Mouse (Mus musculus): ENCODE results near the gene Golm1. TPM values are rescaled to one million over a fixed set of nuclear protein-coding genes. Genes with fewer than 3 reads are reported as not detected.

The Golm1 gene
- polyA plus RNA-seq, 1 experiment from 2014 or later: 97.5 TPM

GRCm38 (mm10) chr13:59618463-59618862 is 57.1 kb downstream of the Golm1 start:
- Histone ChIP-seq H3K4me1 (ENCODE audit: control insufficient read depth, insufficient read depth, low read length) (no peaks in the 10 kb centered on the region), H3K4me3 (ENCODE audit: low read depth, low read length) (no peak overlapping the region), H3K4me2 (ENCODE audit: low read depth, low read length) (no peak overlapping the region), H3K36me3 (replicated peaks; ENCODE audit: control insufficient read depth, insufficient read depth, low read depth, low read length) (peaks cover 8% of the 10 kb centered on the region; the same call in 1 of the 2 replicates), H3K27me3 (ENCODE audit: control insufficient read depth, insufficient read depth, low read length) (no peaks in the 10 kb centered on the region), H3K9me3 (replicated peaks; ENCODE audit: control insufficient read depth, low read length) (no peaks in the 10 kb centered on the region), H3K9ac (replicated peaks; ENCODE audit: low read length) (no peak overlapping the region), H3K27ac (replicated peaks; ENCODE audit: low read depth, low read length) (no peak overlapping the region)
- 92% methylated on average over 6 of the region's 6 CpGs for WGBS
- ATAC-seq (replicated peaks; ENCODE audit: insufficient number of reproducible peaks, low FRiP score, low TSS enrichment, low read depth) (no peak), DNase-seq (ENCODE audit: low spot score) (no peak)

DNA sequence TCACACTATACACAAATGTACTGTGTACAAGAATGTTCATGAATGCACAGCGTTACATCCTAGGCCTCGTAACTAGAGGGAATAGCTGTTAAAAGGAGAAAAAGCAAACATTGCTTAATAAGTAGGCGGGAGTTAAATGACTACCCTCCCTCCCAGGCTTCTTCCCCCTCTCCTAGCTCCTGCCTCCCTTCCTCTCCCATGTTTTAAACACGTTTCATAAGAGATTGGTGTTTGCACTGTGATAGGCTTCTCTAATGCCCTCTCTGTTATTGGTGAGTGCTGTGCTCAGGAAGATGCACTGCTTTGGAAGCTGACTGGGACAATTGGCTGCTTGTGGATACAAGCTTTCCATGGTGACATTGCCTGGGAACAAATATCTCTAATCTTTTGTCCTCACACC is 60.1 kb downstream of the Golm1 start:
- Histone ChIP-seq H3K4me3 (ENCODE audit: low read depth, low read length) (no peak overlapping the region), H3K4me1 (ENCODE audit: control insufficient read depth, insufficient read depth, low read length) (no peaks in the 10 kb centered on the region), H3K9me3 (replicated peaks; ENCODE audit: control insufficient read depth, low read length) (no peaks in the 10 kb centered on the region), H3K9ac (replicated peaks; ENCODE audit: low read length) (no peak overlapping the region), H3K36me3 (replicated peaks; ENCODE audit: control insufficient read depth, insufficient read depth, low read depth, low read length) (peaks cover 8% of the 10 kb centered on the region; the same call in 1 of the 2 replicates), H3K27ac (replicated peaks; ENCODE audit: low read depth, low read length) (no peak overlapping the region), H3K4me2 (ENCODE audit: low read depth, low read length) (no peak overlapping the region), H3K27me3 (ENCODE audit: control insufficient read depth, insufficient read depth, low read length) (no peaks in the 10 kb centered on the region)
- 90% methylated on average over 4 of the region's 4 CpGs for WGBS
- ATAC-seq (replicated peaks; ENCODE audit: insufficient number of reproducible peaks, low FRiP score, low TSS enrichment, low read depth) (no peak), DNase-seq (ENCODE audit: low spot score) (no peak)

DNA sequence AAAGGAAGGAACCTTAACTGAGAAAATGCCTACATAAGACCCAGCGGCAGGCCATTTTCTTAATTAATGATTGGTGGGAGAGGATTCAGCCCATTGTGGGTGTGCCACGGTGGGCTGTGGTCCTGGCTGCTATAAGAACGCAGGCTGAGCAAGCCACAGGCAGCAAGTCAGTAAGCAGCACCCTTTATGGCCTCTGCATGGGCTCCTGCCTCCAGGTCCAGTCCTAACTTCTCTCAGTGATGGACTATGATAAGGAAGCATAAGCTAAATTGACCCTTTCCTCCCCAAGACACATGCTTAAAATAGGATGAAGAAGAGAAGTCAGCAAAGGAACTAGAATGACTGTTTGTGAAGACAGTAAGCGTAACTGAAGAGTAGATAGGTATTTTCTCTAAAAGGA is 60.5 kb downstream of the Golm1 start:
- Histone ChIP-seq H3K27ac (replicated peaks; ENCODE audit: low read depth, low read length) (no peak overlapping the region), H3K27me3 (ENCODE audit: control insufficient read depth, insufficient read depth, low read length) (no peaks in the 10 kb centered on the region), H3K4me1 (ENCODE audit: control insufficient read depth, insufficient read depth, low read length) (no peaks in the 10 kb centered on the region), H3K36me3 (replicated peaks; ENCODE audit: control insufficient read depth, insufficient read depth, low read depth, low read length) (peaks cover 8% of the 10 kb centered on the region; the same call in 1 of the 2 replicates), H3K9ac (replicated peaks; ENCODE audit: low read length) (no peak overlapping the region), H3K4me3 (ENCODE audit: low read depth, low read length) (no peak overlapping the region), H3K4me2 (ENCODE audit: low read depth, low read length) (no peak overlapping the region), H3K9me3 (replicated peaks; ENCODE audit: control insufficient read depth, low read length) (no peaks in the 10 kb centered on the region)
- WGBS: 93% methylated on average over 4 of the region's 4 CpGs
- ATAC-seq (replicated peaks; ENCODE audit: insufficient number of reproducible peaks, low FRiP score, low TSS enrichment, low read depth) (no peak), DNase-seq (ENCODE audit: low spot score) (no peak)

DNA sequence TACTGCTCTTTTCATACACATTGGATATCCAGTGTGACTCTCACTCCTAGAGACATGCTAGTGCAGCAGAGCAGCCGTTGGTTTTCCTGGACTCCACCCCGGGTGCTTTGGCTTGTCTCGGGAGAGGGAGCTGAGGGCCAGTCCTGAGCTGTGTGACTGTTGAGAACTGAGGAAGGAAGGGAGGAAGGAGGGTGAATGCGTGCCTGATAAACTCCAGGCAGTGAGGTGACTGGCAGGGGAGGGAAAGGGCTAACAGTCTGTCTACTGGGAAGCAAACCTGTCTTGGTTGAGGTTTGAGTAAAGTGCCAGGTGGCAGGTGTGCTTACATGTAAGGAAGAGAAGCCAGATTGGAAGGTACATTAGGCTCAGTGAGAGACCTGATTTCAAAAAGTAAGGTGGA is 61.7 kb downstream of the Golm1 start:
- 82% methylated on average over 4 of the region's 4 CpGs for WGBS
- H3K27ac ChIP-seq (replicated peaks; ENCODE audit: low read depth, low read length): no peak overlapping the region
- no peaks in the 10 kb centered on the region for H3K9me3 ChIP-seq (replicated peaks; ENCODE audit: control insufficient read depth, low read length)
- no peak for ATAC-seq (replicated peaks; ENCODE audit: insufficient number of reproducible peaks, low FRiP score, low TSS enrichment, low read depth)
- H3K36me3 ChIP-seq (replicated peaks; ENCODE audit: control insufficient read depth, insufficient read depth, low read depth, low read length): peaks cover 8% of the 10 kb centered on the region; the same call in 1 of the 2 replicates
- no peak overlapping the region for H3K9ac ChIP-seq (replicated peaks; ENCODE audit: low read length)
- no peak for DNase-seq (ENCODE audit: low spot score)
- H3K4me3 ChIP-seq (ENCODE audit: low read depth, low read length): no peak overlapping the region
- no peaks in the 10 kb centered on the region for H3K27me3 ChIP-seq (ENCODE audit: control insufficient read depth, insufficient read depth, low read length)
- H3K4me2 ChIP-seq (ENCODE audit: low read depth, low read length): no peak overlapping the region
- no peaks in the 10 kb centered on the region for H3K4me1 ChIP-seq (ENCODE audit: control insufficient read depth, insufficient read depth, low read length)

DNA sequence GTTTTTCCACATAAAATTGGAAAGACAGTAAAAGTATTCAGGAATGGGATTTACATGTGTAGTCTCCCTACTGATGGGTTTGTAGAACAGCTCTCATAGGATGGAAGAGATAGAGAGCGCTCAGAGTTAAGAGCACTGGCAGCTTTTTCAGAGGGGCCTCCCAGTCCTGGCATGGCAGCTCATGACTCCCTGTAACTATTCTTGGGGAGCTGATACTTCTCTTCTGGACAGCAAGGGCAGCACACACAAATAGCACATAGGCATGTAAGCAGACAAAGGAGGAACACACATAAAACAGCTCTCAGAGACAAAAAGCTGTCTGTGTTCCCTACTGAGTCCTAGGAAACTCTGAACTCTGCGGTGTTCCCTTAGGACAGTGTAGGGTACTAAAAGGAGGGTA is 65.2 kb downstream of the Golm1 start:
- H3K36me3 ChIP-seq (replicated peaks; ENCODE audit: control insufficient read depth, insufficient read depth, low read depth, low read length): peaks cover 12% of the 10 kb centered on the region; the same call in 1 of the 2 replicates
- no peak for DNase-seq (ENCODE audit: low spot score)
- H3K9me3 ChIP-seq (replicated peaks; ENCODE audit: control insufficient read depth, low read length): no peaks in the 10 kb centered on the region
- no peak overlapping the region for H3K4me3 ChIP-seq (ENCODE audit: low read depth, low read length)
- H3K27me3 ChIP-seq (ENCODE audit: control insufficient read depth, insufficient read depth, low read length): no peaks in the 10 kb centered on the region
- 96% methylated on average over 2 of the region's 2 CpGs for WGBS
- no peak overlapping the region for H3K4me2 ChIP-seq (ENCODE audit: low read depth, low read length)
- ATAC-seq (replicated peaks; ENCODE audit: insufficient number of reproducible peaks, low FRiP score, low TSS enrichment, low read depth): no peak
- no peak overlapping the region for H3K27ac ChIP-seq (replicated peaks; ENCODE audit: low read depth, low read length)
- no peak overlapping the region for H3K9ac ChIP-seq (replicated peaks; ENCODE audit: low read length)
- H3K4me1 ChIP-seq (ENCODE audit: control insufficient read depth, insufficient read depth, low read length): no peaks in the 10 kb centered on the region

DNA sequence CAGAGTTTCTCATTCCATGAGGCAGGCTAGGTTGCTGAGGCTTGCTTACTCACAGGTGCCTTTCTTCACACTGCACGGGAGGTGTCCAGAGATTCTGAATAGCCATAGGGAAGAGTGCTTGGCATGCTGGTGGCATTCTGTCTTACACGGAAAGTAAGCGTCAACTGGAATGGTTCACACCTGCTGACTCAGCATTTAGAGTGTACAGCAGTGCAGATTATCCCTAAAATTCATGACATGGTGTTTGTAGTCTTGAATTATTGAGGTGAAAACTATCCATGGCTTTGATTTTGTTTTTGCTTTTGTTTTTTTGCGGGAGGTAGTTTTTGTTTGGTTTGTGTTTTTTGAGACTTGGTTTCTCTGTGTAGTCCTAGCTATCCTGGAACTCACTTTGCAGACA is 65.7 kb downstream of the Golm1 start:
- ATAC-seq (replicated peaks; ENCODE audit: insufficient number of reproducible peaks, low FRiP score, low TSS enrichment, low read depth): no peak
- Histone ChIP-seq H3K27ac (replicated peaks; ENCODE audit: low read depth, low read length) (no peak overlapping the region), H3K27me3 (ENCODE audit: control insufficient read depth, insufficient read depth, low read length) (no peaks in the 10 kb centered on the region), H3K4me2 (ENCODE audit: low read depth, low read length) (no peak overlapping the region), H3K4me1 (ENCODE audit: control insufficient read depth, insufficient read depth, low read length) (no peaks in the 10 kb centered on the region), H3K9me3 (replicated peaks; ENCODE audit: control insufficient read depth, low read length) (no peaks in the 10 kb centered on the region), H3K36me3 (replicated peaks; ENCODE audit: control insufficient read depth, insufficient read depth, low read depth, low read length) (peaks cover 10% of the 10 kb centered on the region; the same call in 1 of the 2 replicates), H3K9ac (replicated peaks; ENCODE audit: low read length) (no peak overlapping the region), H3K4me3 (ENCODE audit: low read depth, low read length) (no peak overlapping the region)
- WGBS: 93% methylated on average over 4 of the region's 4 CpGs
- no peak for DNase-seq (ENCODE audit: low spot score)

DNA sequence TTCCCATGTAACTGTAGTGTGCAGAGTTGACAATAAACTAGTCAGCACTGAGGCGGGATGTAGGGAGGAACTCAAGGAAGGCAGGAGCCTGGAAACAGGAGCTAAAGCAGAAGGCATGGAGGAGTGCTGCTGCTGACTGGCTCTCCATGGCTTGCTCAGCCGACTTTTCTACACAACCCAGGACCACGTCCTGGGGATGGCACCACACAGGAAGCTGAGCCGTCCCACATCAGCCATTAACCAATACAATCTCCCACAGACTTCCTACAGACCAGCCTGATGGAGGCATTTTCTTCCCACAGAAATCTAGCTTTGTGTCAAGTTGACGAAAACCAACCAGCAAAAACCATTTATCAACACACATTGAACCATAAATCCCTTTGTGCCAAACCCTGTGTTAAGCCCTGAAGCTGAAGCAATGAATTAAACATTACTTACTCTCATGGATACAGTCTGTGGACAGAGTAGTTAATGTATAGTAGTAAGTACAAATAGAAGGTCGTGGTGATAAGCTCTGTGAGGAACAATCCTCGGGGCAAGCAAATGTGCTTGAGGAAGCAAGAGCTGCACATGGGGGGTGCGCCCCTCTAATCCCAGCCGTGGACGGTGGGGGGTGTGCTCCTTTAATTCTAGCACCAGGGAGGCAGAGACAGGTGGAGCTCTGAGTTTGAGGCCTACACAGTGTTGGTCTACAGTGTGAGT is 70.2 kb downstream of the Golm1 start:
- 91% methylated on average over 10 of the region's 10 CpGs for WGBS
- Histone ChIP-seq H3K4me1 (ENCODE audit: control insufficient read depth, insufficient read depth, low read length) (no peaks in the 10 kb centered on the region), H3K4me2 (ENCODE audit: low read depth, low read length) (no peak overlapping the region), H3K27me3 (ENCODE audit: control insufficient read depth, insufficient read depth, low read length) (no peaks in the 10 kb centered on the region), H3K9me3 (replicated peaks; ENCODE audit: control insufficient read depth, low read length) (no peaks in the 10 kb centered on the region), H3K27ac (replicated peaks; ENCODE audit: low read depth, low read length) (no peak overlapping the region), H3K4me3 (ENCODE audit: low read depth, low read length) (no peak overlapping the region), H3K36me3 (replicated peaks; ENCODE audit: control insufficient read depth, insufficient read depth, low read depth, low read length) (peaks cover 16% of the 10 kb centered on the region; the same call in 1 of the 2 replicates), H3K9ac (replicated peaks; ENCODE audit: low read length) (no peak overlapping the region)
- ATAC-seq (replicated peaks; ENCODE audit: insufficient number of reproducible peaks, low FRiP score, low TSS enrichment, low read depth) (no peak), DNase-seq (ENCODE audit: low spot score) (no peak)

- DNase-seq (ENCODE audit: low spot score) (no peak), ATAC-seq (replicated peaks; ENCODE audit: insufficient number of reproducible peaks, low FRiP score, low TSS enrichment, low read depth) (no peak)
- H3K4me1 ChIP-seq (ENCODE audit: control insufficient read depth, insufficient read depth, low read length): no peaks in the 10 kb centered on the region
- H3K27ac ChIP-seq (replicated peaks; ENCODE audit: low read depth, low read length): no peak overlapping the region
- no peaks in the 10 kb centered on the region for H3K9me3 ChIP-seq (replicated peaks; ENCODE audit: control insufficient read depth, low read length)
- H3K9ac ChIP-seq (replicated peaks; ENCODE audit: low read length): no peak overlapping the region
- no peak overlapping the region for H3K4me3 ChIP-seq (ENCODE audit: low read depth, low read length)
- no peaks in the 10 kb centered on the region for H3K27me3 ChIP-seq (ENCODE audit: control insufficient read depth, insufficient read depth, low read length)
- 88% methylated on average over 1 of the region's 1 CpGs for WGBS
- H3K4me2 ChIP-seq (ENCODE audit: low read depth, low read length): no peak overlapping the region
- peaks cover 16% of the 10 kb centered on the region; the same call in 1 of the 2 replicates for H3K36me3 ChIP-seq (replicated peaks; ENCODE audit: control insufficient read depth, insufficient read depth, low read depth, low read length)
Observed at GRCm38 (mm10) chr13:59604511-59604910, 71.1 kb downstream of the Golm1 start.

Data from embryonic facial prominence, embryonic 11.5 days (tissue).